Mouse (Mus musculus): ENCODE data around the gene Etv6.

GRCm38 (mm10) chr6:134143649-134144097, 108.2 kb downstream of the Etv6 start:
- TF ChIP-seq POLR2A (IDR thresholded peaks at IDR 0.05; ENCODE audit: insufficient read depth, low read depth, low read length): no peak
- no peak for TF ChIP-seq CTCF (IDR thresholded peaks at IDR 0.05; ENCODE audit: insufficient read depth, low read depth, low read length)
